Mouse (Mus musculus) heart, adult 11 months (tissue): ENCODE measurements at regions not wholly inside any gene's neighbourhood (a gene's known extent, or its start where the extent isn't known, plus 50 kb on each side); places are given as distances from the start of the nearest gene placed in this dataset.
A peak's percentile ranks its signal among the peaks of the same experiment; 100 is the strongest.

Experiments
- DNase-seq: peaks from one replicate; pipeline ENCODE4 v3.0.0; 2022

- no peak for DNase-seq
These were observed 100.8 kb upstream of the Gm12830 start for GRCm38 (mm10) chr4:114720696-114721095.

GRCm38 (mm10) chr4:114721386-114721785 is 100.1 kb upstream of the Gm12830 start:
- DNase-seq = no peak

GRCm38 (mm10) chr4:114728235-114729000 is 93.1 kb upstream of the Gm12830 start:
- DNase-seq = no peak

- peak; percentile 70 for DNase-seq
These were observed 88.1 kb upstream of the Gm12830 start for GRCm38 (mm10) chr4:114733256-114734004.

GRCm38 (mm10) chr4:114738903-114739667 is 82.4 kb upstream of the Gm12830 start:
- DNase-seq = peak; percentile 81

- DNase-seq = no peak
These were observed 73.4 kb upstream of the Gm12830 start for GRCm38 (mm10) chr4:114748131-114748530.

- DNase-seq = peak; percentile 78
These were observed 61.7 kb upstream of the Gm12830 start for GRCm38 (mm10) chr4:114759837-114760236.

- DNase-seq = peak; percentile 85
These were observed 54.7 kb upstream of the Gm12830 start for GRCm38 (mm10) chr4:114766643-114767393.
